ENCODE assay signal across 15 mouse cellular contexts in genomic region chr9:61679686-61680085, GRCm38 (mm10).
DNase-seq lines count a peak whose midpoint lies in the region; ATAC-seq lines count a peak whose summit lies in the region.
"Had no signal": no experiment of that assay in that cellular context is flagged by ENCODE, and none has a peak within 500 bp of the region (broad histone marks: within the 10 kb centered on the region; RNA-seq: fewer than 3 reads in every experiment).

No protein-coding gene starts in this region.

- H3K9me3 ChIP-seq in midbrain, embryonic 16.5 days (replicated peaks; ENCODE audit: control insufficient read depth, low read length, poor library complexity, severe bottlenecking) = no peaks in the 10 kb centered on the region
- H3K9me3 ChIP-seq: embryonic facial prominence, embryonic 13.5 days; forebrain, embryonic 13.5 days; G1E; hindbrain, embryonic 12.5 days had no signal

- H3K4me1 ChIP-seq in midbrain, embryonic 16.5 days (ENCODE audit: control insufficient read depth, insufficient read depth, low read length) = no peaks in the 10 kb centered on the region

- WGBS in midbrain, embryonic 16.5 days = 92% methylated on average over 6 of the region's 6 CpGs

- no peak overlapping the region for H3K4me3 ChIP-seq in midbrain, embryonic 16.5 days (ENCODE audit: low read depth, low read length)
- H3K4me3 ChIP-seq: embryonic facial prominence, embryonic 13.5 days; forebrain, embryonic 13.5 days; hindbrain, embryonic 12.5 days had no signal

- no peaks in the 10 kb centered on the region; the same call in 1 of the 2 replicates for H3K27me3 ChIP-seq in midbrain, embryonic 16.5 days (ENCODE audit: control insufficient read depth, insufficient read depth, low read depth, low read length)
- H3K27me3 ChIP-seq: embryonic facial prominence, embryonic 13.5 days had no signal

- 0 out of 2 replicates have a peak, but pooled peaks have one; percentile 29 for ATAC-seq in megakaryocyte-erythroid progenitor cell, adult 5-6 weeks (replicated peaks; ENCODE audit: low FRiP score, low TSS enrichment, poor library complexity, severe bottlenecking)
- ATAC-seq in midbrain, embryonic 16.5 days = no peak
- ATAC-seq: forebrain, embryonic 13.5 days; liver, postnatal 0 days had no signal

- DNase-seq in CD4-positive, CD25-positive, alpha-beta regulatory T cell, adult 2 months (ENCODE audit: low read depth, low spot score) = peak; percentile 89
- DNase-seq in MEL-GATA-1-ER (ENCODE audit: extremely low read depth, low read depth) = peak; percentile 38
- peak; percentile 26 to 68 for DNase-seq in thymus, adult 18-20 months
- DNase-seq in right cerebral cortex, adult 2 months (ENCODE audit: low spot score in 2 of 2) = no peak
- DNase-seq in yolk sac, embryonic 10.5 days (ENCODE audit: low spot score) = no peak
- DNase-seq in embryo, embryonic 10.5 days (ENCODE audit: low spot score) = no peak
- DNase-seq: cerebellum, postnatal 14 days; liver, postnatal 0 days had no signal

- H3K27ac ChIP-seq in midbrain, embryonic 16.5 days (ENCODE audit: low read length) = no peak overlapping the region
- H3K27ac ChIP-seq: forebrain, embryonic 13.5 days; hindbrain, embryonic 12.5 days had no signal

- H3K36me3 ChIP-seq in midbrain, embryonic 16.5 days (ENCODE audit: control insufficient read depth, insufficient read depth, low read length) = no peaks in the 10 kb centered on the region
- H3K36me3 ChIP-seq: embryonic facial prominence, embryonic 13.5 days; G1E; hindbrain, embryonic 12.5 days had no signal

- H3K9ac ChIP-seq in midbrain, embryonic 16.5 days (ENCODE audit: low read depth, low read length) = no peak overlapping the region
- H3K9ac ChIP-seq: forebrain, embryonic 13.5 days; hindbrain, embryonic 12.5 days; liver, postnatal 0 days had no signal

- no peak overlapping the region for H3K4me2 ChIP-seq in midbrain, embryonic 16.5 days (ENCODE audit: low read length)
- H3K4me2 ChIP-seq: embryonic facial prominence, embryonic 13.5 days; forebrain, embryonic 13.5 days; hindbrain, embryonic 12.5 days; midbrain, embryonic 11.5 days had no signal

Comparison
In these comparisons a context has a peak if more than half of its experiments do, and no peak if none do; other contexts are left out.
1. DNase-seq: peak in CD4-positive, CD25-positive, alpha-beta regulatory T cell, adult 2 months (single experiment), MEL-GATA-1-ER (single experiment) and thymus, adult 18-20 months (2 of 2); none in right cerebral cortex, adult 2 months (0 of 2), yolk sac, embryonic 10.5 days (single experiment) and embryo, embryonic 10.5 days (single experiment).